Mouse (Mus musculus): ENCODE results near the gene Hnrnpdl. TPM values are rescaled to one million over a fixed set of nuclear protein-coding genes. Genes with fewer than 3 reads are reported as not detected.

Gene Hnrnpdl
- polyA plus RNA-seq, 1 experiment from 2014 or later = 237 TPM

- H3K4me1 ChIP-seq (replicated peaks) = no peaks in the 10 kb centered on the region
- no peak for ATAC-seq (ENCODE audit: low FRiP score)
- WGBS = 84% methylated on average over 3 of the region's 3 CpGs
- no peaks in the 10 kb centered on the region for H3K27me3 ChIP-seq
- H3K36me3 ChIP-seq = no peaks in the 10 kb centered on the region
- H3K27ac ChIP-seq = no peak overlapping the region
- H3K9me3 ChIP-seq = no peaks in the 10 kb centered on the region; the same call in 1 of the 2 replicates
- H3K9ac ChIP-seq = no peak overlapping the region
- no peak overlapping the region for H3K4me3 ChIP-seq
- no peak overlapping the region for H3K4me2 ChIP-seq
Observed at GRCm38 (mm10) chr5:99994166-99994565, 45.3 kb downstream of the Hnrnpdl start.

Other genes starting within 250 kb of the Hnrnpdl start
- 0.79 and 0.93 TPM in 2 replicates for gene Vamp9, start 133.4 kb downstream of the Hnrnpdl start, polyA plus RNA-seq (2015; fragmentation: Nextera tagmentation; extraction: Ambion mirVana)
- gene Hnrnpd, start 60.7 kb downstream of the Hnrnpdl start, polyA plus RNA-seq (2015; fragmentation: Nextera tagmentation; extraction: Ambion mirVana) = 143 and 182 TPM in 2 replicates
- 3.9 and 4.0 TPM in 2 replicates for gene 4930524J08Rik, start 60.6 kb downstream of the Hnrnpdl start, polyA plus RNA-seq (2015; fragmentation: Nextera tagmentation; extraction: Ambion mirVana)
- 39.5 and 42.4 TPM in 2 replicates for gene Enoph1, start 321 bp upstream of the Hnrnpdl start, polyA plus RNA-seq (2015; fragmentation: Nextera tagmentation; extraction: Ambion mirVana)
- gene Tmem150c, start 120.1 kb upstream of the Hnrnpdl start, polyA plus RNA-seq (2015; fragmentation: Nextera tagmentation; extraction: Ambion mirVana) = 19.4 and 19.6 TPM in 2 replicates